Mouse (Mus musculus) v-Abl transformed pro-B cells (cell line): ENCODE data around the gene Nrxn3.

Source experiments
- in situ Hi-C, 2 experiments: fragments of 400-800 bp; cut with MboI; formaldehyde crosslinking; loops; one replicate each; pipeline ENCODE4 v1.15.1; 2025; ENCODE audit not compliant: unreplicated experiment in 2 of 2

Nrxn3 gene

GRCm38 (mm10) chr12:89284412-89284811 is 561.7 kb downstream of the Nrxn3 start:
- in situ Hi-C loops, result loop anchor here in 1 of 2 experiments (25.0 kb wide), 1 partner anchor 872 kb away; no protein-coding TSS in a partner anchor

GRCm38 (mm10) chr12:89287037-89287436 is 564.4 kb downstream of the Nrxn3 start:
- in situ Hi-C loops, result loop anchor here in 1 of 2 experiments (25.0 kb wide), 1 partner anchor 875 kb away; no protein-coding TSS in a partner anchor

DNA sequence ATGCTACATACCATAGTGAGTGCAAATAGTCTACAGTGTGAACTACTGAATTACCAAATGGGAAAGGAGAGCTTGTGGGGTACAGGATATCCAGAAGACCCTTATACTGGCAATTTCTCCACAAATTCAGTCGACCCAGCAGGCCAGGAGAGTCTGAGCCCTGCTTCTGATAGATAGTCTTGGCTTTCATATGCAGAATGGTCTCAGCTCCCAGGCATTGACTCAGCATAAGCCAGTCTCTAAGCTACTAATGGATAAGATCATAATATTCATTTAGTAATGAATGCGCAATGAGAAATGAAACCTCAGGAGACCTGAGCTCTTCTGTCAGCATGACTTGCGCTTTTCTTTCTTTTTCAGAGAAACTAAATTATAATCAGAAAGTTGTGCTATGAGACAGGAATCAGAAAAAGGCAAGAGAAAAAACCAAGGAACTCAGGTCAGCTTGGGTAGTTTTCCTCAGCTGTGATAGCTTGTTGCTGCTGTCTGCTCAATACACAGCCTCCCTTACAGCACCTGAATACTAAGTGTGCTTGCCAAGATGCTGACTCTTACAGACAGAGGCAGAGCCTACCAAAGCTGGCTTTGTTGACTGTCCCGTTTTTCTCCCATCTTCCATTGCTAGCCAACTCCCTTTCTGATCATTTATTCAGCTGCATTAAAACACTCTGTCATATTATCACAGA is 567.1 kb downstream of the Nrxn3 start:
- in situ Hi-C loops, result loop anchor here in 1 of 2 experiments (25.0 kb wide), 1 partner anchor 877 kb away; no protein-coding TSS in a partner anchor

DNA sequence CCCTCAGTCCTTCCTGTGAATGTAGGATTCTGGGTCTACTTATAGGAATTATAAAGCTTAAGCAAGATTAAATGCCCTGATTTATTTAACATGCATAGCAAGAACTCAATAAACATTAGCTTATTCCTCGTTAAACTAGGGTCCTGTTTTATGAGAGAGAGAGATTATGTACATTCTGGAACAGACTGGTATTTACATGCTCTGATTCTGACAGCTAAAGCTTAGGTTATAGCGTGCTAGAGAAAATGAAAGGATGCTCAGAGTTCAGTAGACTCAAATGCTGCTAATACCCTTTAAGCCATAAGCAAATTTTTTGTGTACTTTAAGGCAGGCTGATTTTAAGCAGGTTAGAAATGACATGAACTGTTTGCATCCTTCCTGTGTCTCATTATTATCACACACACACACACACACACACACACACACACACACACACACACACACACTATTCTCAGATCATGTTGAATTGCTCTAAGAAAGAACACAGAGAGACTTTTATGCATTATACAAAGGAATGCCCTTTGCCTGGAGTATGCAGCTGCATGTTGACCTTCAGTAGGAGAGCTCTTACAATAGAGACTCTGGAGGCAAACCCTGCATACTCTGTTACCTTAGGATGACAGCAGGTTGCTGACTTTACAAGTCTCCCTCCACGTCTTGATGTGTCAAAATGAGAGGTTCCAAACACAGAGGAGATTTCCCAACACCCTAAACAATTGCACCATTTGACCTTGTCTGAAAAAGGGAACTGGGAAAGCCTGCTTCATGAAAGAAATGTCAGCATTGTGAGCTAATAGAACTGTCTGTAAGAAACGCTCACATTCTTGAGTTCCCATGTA is 568.3 kb downstream of the Nrxn3 start:
- in situ Hi-C loops, result loop anchor here in 1 of 2 experiments (25.0 kb wide), 1 partner anchor 879 kb away; no protein-coding TSS in a partner anchor

- in situ Hi-C loops, result loop anchor here (10.0 to 25.0 kb wide), 3 partner anchors 597 to 1890 kb away; no protein-coding TSS in a partner anchor
These were observed 579.3 kb downstream of the Nrxn3 start for GRCm38 (mm10) chr12:89302011-89302410.

DNA sequence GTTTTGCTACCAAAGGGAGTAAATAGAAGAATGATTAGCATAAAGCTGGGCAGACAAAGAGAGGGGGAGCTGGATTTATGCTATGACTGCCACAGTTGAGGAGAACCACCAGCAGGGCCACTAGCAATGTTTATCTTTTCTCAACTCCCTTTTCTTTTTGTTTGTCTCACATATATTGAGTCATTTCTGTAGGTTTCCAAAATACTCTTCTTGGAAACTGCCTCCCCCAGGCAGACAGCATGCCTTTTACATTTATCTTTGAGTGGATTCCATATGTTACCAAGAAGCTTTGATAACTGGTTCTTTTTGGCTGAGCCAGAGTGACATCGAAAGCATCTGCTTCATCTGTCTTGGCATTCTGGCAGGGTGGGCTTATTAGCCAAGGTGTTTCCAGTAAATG is 587.5 kb downstream of the Nrxn3 start:
- in situ Hi-C loops, result loop anchor here in 1 of 2 experiments (25.0 kb wide), 1 partner anchor 1898 kb away; no protein-coding TSS in a partner anchor

- in situ Hi-C loops, result loop anchor here in 1 of 2 experiments (25.0 kb wide), 1 partner anchor 1900 kb away; no protein-coding TSS in a partner anchor
These were observed 589.9 kb downstream of the Nrxn3 start for GRCm38 (mm10) chr12:89312586-89312985.

DNA sequence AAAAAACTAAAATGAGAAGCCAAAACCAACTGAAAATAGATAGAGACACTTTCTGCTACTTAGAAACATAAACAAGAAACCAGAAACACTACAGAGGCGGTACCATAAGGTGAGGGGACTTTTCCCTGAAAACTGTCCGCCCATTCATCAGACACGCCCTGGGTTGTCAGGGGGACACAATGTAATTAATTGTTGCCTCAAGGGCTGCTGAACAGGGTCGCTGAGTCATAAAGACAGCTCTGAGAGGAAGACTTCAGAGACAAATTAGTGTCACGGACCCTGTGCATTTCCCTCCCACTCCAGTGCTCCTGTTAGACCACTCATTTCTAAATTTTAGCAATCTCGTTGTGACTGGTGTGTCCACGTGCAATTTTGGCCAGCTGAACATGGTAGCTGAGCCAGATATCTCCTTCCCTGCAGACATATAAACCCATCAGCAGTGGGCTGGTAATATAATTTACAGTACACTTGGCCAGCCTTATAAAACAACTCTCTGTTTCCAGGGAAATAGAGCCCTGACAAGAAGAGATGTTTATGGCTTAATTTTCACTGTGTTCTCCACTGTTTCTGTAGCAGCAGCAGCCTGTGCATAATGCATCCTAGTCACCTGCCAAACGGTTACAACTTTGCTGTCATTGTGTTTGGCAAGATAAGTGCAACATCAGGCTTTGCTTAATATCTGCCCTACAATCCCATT is 603.3 kb downstream of the Nrxn3 start:
- in situ Hi-C loops, result no loop called here

DNA sequence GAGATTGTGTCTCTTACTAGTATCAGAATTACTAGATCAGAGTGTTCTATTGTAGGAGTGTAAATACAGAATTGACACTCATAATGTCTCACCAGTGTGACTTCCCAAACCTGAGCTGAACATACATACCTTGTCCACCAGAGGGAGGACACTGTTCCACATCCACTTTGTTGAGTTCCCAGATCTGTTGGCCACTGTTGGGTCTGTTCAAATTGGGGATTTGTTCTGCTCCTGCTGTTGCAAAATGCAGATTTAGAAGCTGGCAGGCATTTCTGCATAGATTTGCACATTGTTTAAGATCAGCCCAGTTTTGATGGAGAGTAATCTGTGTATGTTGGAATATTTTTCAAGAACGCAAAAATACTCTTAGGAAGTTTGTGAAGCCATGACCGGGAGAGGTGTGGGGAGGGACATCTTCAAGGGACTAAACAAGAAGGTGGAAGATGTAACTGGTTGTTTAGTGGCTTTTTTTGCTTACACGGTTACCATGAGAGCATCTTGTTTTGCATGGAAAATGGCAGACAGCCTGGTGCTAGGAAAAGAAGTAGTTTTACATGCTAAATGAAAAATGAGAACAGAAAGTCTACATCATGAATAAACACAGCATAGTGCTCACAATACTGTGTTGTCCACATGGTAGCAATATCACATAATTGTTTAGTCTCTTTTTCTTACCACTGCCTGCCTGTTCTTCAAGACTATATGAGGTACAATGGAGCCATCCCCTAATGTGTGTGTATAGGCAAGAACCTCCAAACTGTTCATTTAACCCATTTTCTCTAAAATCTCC is 609.0 kb downstream of the Nrxn3 start:
- in situ Hi-C loops, result loop anchor here in 1 of 2 experiments (10.0 kb wide), 1 partner anchor 113 kb away; no protein-coding TSS in a partner anchor

DNA sequence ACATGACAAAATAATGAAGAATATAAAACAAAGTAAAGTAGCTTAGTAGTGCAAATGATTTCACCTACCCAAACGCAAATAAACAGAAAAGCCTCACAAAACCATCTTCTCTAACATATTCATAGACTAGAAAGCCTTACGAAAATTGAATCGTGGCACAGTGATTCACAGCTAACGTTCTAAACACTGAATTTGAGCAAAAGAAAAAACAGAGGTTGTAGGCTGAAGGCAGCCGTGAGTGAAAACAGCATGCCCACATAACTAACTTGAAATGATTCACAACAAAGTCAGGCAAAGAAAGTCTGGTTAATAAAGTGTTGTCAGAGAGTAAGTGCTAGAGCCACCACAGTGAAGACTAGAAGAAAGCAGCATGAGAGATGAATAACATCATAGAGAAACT is 610.8 kb downstream of the Nrxn3 start:
- in situ Hi-C loops, result loop anchor here in 1 of 2 experiments (10.0 kb wide), 1 partner anchor 111 kb away; no protein-coding TSS in a partner anchor

GRCm38 (mm10) chr12:89364850-89365249 is 642.2 kb downstream of the Nrxn3 start:
- in situ Hi-C loops, result no loop called here

DNA sequence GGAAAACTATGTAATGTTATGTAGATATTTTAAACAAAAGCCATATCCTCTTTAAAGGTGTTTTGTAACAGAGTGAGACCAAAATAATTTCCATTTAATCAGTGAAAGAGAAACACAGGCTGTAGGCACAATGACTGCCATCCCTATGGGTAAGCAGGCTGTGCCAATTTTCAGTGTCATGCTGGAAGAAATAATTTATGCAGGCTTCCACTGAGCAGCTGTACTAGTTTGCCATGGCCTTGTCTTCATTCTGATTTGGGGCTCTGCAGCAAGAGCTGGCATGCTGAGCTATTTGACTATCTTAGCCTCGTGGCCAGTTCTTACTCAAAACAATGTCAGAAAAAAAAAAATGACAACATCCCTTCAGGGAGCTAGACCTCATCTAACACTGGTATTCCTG is 647.3 kb downstream of the Nrxn3 start:
- in situ Hi-C loops, result no loop called here

GRCm38 (mm10) chr12:89376600-89376999 is 653.9 kb downstream of the Nrxn3 start:
- in situ Hi-C loops, result loop anchor here in 1 of 2 experiments (25.0 kb wide), 1 partner anchor 664 kb away; the partner anchor contains the start of gene Nrxn3

DNA sequence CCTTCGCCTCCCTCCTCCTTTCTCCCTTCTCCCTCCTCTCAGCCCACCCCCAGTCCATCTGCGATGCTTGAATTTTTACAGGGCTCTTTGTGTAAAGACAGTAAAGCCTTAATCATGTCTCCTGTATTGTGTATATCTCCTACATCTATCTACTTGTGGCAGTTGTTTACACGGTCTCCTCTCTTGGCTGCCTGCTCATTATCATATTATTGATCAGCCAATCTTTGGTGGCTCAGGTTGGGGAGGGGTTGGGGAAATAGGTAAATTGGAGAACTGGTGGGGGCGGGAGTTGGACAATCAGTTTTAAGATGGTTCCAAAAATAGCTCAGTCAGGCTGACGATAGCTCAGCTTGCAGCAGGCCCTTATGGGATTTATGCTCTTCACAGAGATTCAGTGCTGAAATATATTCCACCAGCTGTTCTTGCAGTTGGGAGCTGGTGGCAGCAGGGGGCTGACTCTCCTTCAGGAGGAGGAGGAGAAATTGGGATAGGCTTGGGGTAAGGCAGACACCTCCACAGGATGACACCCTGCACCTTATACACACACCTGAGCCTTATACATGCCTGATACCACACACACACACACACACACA is 654.5 kb downstream of the Nrxn3 start:
- in situ Hi-C loops, result loop anchor here in 1 of 2 experiments (25.0 kb wide), 1 partner anchor 665 kb away; the partner anchor contains the start of gene Nrxn3

DNA sequence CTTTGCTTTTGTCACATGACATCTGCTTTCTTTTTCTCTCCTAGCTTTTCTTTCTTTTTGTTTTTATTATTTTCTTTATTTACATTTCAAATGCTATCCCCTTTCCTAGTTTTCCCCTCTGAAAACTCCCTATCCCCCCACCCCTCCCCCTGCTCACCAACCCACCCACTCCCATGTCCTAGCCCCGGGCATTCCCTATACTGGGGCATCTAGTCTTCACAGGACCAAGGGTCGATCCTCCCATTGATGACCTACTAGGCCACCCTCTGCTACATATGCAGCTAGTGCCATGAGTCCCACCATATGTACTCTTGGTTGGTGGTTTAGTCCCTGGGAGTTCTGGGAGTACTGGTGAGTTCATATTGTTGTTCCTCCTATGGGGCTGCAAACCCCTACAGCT is 655.0 kb downstream of the Nrxn3 start:
- in situ Hi-C loops, result loop anchor here in 1 of 2 experiments (25.0 kb wide), 1 partner anchor 665 kb away; the partner anchor contains the start of gene Nrxn3

DNA sequence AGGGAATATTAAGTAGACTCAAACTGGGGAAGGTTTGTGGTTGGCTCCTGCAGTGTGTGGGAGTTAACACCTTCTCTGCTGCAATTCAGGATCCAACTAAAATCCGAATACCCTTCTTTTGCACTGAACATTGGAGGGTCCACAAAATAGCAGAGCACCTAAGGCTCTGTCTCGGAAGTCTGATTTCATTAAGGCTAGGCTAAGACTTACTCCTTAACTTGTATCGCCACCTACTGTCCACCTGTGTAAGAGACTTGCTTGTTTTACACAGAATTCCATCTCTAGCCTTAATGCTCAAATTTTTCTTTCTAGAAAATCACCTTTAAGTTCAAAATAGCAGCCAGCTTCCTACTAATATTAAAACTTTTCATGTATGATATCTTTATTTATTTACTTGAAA is 660.6 kb downstream of the Nrxn3 start:
- in situ Hi-C loops, result loop anchor here (5.0 to 25.0 kb wide), 8 partner anchors 246 to 1968 kb away; partner anchors contain the start of gene Nrxn3 (in 1 of the 2)

- in situ Hi-C loops, result loop anchor here in 1 of 2 experiments (25.0 kb wide), 1 partner anchor 683 kb away; the partner anchor contains the start of gene Nrxn3
These were observed 672.6 kb downstream of the Nrxn3 start for GRCm38 (mm10) chr12:89395121-89395792.

- in situ Hi-C loops, result no loop called here
These were observed 713.8 kb downstream of the Nrxn3 start for GRCm38 (mm10) chr12:89436519-89436918.
